Mouse (Mus musculus): Measurements from ENCODE around the gene Ap1g1. TPM values are rescaled to one million over a fixed set of nuclear protein-coding genes. Genes with fewer than 3 reads are reported as not detected.

Ap1g1 gene
- polyA plus RNA-seq (2012) = 0.16 and 0.26 TPM in 2 replicates

DNA sequence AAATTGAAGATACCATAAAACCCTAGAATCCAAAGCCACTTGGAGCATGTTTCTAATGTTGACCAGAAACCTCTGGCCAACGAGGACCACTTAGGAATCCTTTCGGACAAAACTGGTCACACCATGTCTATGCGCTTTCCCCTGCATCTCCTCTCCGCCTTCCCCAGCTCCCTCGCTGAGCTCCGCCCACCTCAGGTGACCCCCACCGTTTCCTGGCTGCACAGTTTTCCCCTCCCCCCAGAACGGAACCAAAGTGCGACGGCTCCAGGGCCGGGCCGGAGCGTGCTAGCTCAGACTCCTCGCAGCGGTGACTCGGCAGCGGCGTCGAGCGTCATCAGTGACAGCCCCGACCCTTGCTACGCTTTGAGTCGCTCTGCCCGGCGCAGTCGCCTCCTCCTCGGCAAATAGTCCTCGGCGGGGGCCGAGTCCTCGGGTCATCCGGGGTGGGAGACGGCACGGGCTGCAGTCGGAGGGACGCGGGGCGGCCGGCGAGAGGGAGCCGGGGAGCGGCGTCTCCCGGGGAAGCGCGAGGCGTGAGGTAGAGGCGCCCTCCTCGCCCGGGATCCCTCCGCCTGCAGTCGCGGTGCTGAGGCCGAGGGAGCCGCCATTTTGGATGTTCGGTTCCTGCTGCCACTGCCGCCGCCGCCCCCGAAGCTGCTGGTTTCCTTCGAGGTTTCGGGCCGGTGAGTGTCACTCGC is at the start of gene Ap1g1:
Gene Ap1g1, plus strand, starts transcription at position 275 of the 698 bp plus-strand sequence.
- Histone ChIP-seq H3K36me3 (ENCODE audit: control insufficient read depth) (no peaks in the 10 kb centered on the region; the same call in 1 of the 2 replicates), H3K4me3 (replicated peaks) (peak within 1 kb of the TSS; percentile 97), H3K9me3 (ENCODE audit: control insufficient read depth, low read length) (no peaks in the 10 kb centered on the region), H3K27me3 (ENCODE audit: control insufficient read depth) (peaks cover 30% of the 10 kb centered on the region), H3K4me1 (ENCODE audit: control insufficient read depth) (peaks cover 34% of the 10 kb centered on the region)
- TF ChIP-seq GATA1 (IDR thresholded peaks at IDR 0.05; ENCODE audit: low read length) (no peak), TAL1 (IDR thresholded peaks at IDR 0.05; ENCODE audit: low read length) (no peak)

DNA sequence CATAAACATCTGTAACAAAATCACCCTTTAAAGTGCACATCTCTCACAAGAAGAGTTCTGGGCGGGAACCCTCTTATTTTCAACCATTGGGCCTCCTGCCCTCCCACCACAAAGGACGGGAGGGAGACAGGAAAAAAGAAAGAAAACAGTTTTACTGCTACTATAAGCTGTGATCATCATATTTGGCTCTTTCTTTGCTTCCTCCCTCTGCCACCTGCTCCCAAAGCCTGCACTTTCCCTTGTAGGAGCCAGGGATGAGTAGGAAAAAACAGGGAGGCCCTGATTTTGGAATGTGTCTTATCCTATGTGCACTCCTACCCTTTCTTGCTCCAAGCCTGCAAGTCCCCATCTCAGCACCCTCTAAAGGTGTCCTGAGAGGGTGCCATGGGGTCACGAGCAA is 47.3 kb upstream of the Ap1g1 start:
- Histone ChIP-seq H3K4me3 (replicated peaks) (no peak overlapping the region), H3K27me3 (ENCODE audit: control insufficient read depth) (no peaks in the 10 kb centered on the region), H3K4me1 (ENCODE audit: control insufficient read depth) (peaks cover under 1% of the 10 kb centered on the region), H3K36me3 (ENCODE audit: control insufficient read depth) (peaks cover 61% of the 10 kb centered on the region), H3K9me3 (ENCODE audit: control insufficient read depth, low read length) (no peaks in the 10 kb centered on the region)
- no peak for TF ChIP-seq GATA1 (IDR thresholded peaks at IDR 0.05; ENCODE audit: low read length)
- TF ChIP-seq TAL1 (IDR thresholded peaks at IDR 0.05; ENCODE audit: low read length) = no peak

DNA sequence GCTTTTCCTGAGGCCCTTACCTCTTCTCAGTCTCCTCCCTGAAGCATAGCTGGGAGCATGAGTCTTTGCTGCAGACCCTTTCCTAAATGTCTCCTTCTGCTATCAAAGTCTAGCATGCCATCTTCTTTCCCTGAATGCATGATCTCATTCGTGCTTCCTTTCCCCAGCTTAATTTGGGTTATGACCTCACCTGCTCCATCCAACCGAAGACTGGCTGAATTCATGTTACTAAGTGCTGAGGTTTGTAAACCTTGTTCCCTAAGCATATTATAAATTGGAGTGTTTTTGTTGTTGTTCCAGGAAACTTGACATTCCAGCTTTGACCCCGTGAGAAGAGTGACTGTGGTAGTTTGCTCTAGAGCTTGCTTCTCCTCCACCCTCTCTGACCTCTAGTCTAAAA is 44.3 kb upstream of the Ap1g1 start:
- TF ChIP-seq TAL1 (IDR thresholded peaks at IDR 0.05; ENCODE audit: low read length) = no peak
- no peak for TF ChIP-seq GATA1 (IDR thresholded peaks at IDR 0.05; ENCODE audit: low read length)
- peaks cover 45% of the 10 kb centered on the region for H3K36me3 ChIP-seq (ENCODE audit: control insufficient read depth)
- no peaks in the 10 kb centered on the region for H3K9me3 ChIP-seq (ENCODE audit: control insufficient read depth, low read length)
- H3K4me1 ChIP-seq (ENCODE audit: control insufficient read depth) = peaks cover 18% of the 10 kb centered on the region
- H3K4me3 ChIP-seq (replicated peaks) = no peak overlapping the region
- no peaks in the 10 kb centered on the region for H3K27me3 ChIP-seq (ENCODE audit: control insufficient read depth)

DNA sequence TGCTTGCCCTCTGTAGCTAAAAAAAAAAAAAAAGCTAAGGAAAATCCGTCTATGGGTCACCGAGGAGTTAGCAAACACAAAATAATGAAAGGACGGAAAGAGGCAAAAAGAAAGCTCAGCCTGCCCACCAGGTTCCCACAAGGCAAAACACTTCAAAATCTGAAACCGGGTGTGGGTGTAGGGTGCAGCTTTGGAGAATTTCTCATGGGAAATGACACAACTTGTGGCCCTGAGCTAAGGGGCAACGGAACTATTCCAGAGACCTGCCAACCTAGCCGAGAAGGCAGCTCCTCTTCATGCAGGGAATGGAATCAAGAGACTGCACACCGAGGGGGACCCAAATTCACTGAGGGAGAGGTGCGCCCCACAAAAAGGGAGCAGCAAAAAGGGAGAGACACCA is 41.5 kb upstream of the Ap1g1 start:
- H3K36me3 ChIP-seq (ENCODE audit: control insufficient read depth) = peaks cover 34% of the 10 kb centered on the region
- H3K4me3 ChIP-seq (replicated peaks) = peak overlapping the region; percentile 97
- H3K9me3 ChIP-seq (ENCODE audit: control insufficient read depth, low read length) = no peaks in the 10 kb centered on the region
- peaks cover 18% of the 10 kb centered on the region for H3K4me1 ChIP-seq (ENCODE audit: control insufficient read depth)
- H3K27me3 ChIP-seq (ENCODE audit: control insufficient read depth) = no peaks in the 10 kb centered on the region
- no peak for TF ChIP-seq GATA1 (IDR thresholded peaks at IDR 0.05; ENCODE audit: low read length)
- no peak for TF ChIP-seq TAL1 (IDR thresholded peaks at IDR 0.05; ENCODE audit: low read length)

DNA sequence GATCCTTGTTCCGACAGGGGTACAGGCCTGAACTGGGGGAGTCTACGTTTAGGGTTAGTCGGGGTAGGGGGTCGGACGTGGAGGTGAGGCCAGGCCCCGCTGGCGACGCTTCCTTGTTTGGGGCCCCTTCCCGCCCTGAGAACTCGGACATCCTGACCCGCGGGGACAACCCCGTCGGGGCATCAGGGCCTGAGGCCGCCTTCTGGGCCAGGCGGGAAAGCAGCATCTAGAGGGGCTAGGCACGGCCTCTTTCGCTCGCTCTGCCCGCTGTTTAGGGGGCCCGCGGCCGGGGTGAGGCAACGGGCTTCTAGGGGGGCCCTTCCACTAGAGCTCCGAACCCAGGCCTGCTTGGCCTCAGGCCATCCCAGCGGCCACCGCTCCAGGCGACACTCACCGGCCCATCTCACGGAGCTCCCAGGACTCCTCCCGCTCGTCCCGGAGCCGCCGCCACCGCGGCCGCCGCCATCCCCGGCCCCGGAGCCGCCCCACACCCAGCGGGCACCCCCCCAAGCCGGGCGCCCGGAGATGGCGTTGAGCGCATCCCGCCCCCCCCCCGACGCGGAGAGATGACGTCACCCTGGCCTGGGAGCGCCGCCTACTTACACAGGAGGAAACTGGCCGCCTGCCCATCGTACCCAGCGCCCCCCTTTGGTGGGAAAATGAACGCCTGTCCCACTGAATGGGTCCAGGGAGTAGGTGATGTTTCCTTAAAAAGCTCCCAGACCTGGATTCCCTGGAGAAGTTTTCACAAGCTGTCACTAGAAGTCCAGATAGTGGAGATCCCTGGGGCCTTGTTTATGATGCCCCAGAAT is 40.9 kb upstream of the Ap1g1 start, which contains the start of gene Atxn1l:
Gene Atxn1l, minus strand, starts transcription at position 503 of the 812 bp plus-strand sequence.
- H3K4me1 ChIP-seq (ENCODE audit: control insufficient read depth) = peaks cover 18% of the 10 kb centered on the region
- peaks cover 28% of the 10 kb centered on the region for H3K36me3 ChIP-seq (ENCODE audit: control insufficient read depth)
- H3K9me3 ChIP-seq (ENCODE audit: control insufficient read depth, low read length) = no peaks in the 10 kb centered on the region
- no peaks in the 10 kb centered on the region for H3K27me3 ChIP-seq (ENCODE audit: control insufficient read depth)
- H3K4me3 ChIP-seq (replicated peaks) = peak within 1 kb of the TSS; percentile 97
- no peak for TF ChIP-seq GATA1 (IDR thresholded peaks at IDR 0.05; ENCODE audit: low read length)
- no peak for TF ChIP-seq TAL1 (IDR thresholded peaks at IDR 0.05; ENCODE audit: low read length)

DNA sequence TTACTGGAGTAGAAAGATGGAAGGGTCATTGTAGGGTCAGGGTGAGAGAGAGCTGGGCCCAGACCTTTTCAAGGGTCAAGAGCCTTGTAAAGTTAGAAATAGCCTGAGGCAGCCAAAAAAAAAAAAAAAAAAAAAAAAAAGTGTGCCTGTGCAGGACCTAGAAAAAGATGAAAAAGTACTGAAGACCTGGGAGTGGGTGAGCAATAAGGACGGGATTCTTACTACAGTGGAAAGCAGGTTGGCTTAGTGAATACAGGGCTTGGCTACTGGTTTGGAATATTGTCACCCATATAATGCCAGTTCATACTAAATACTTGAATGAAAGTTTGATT is 40.3 kb upstream of the Ap1g1 start:
- peaks cover 22% of the 10 kb centered on the region for H3K36me3 ChIP-seq (ENCODE audit: control insufficient read depth)
- peak overlapping the region; percentile 97 for H3K4me3 ChIP-seq (replicated peaks)
- no peak for TF ChIP-seq GATA1 (IDR thresholded peaks at IDR 0.05; ENCODE audit: low read length)
- no peak for TF ChIP-seq TAL1 (IDR thresholded peaks at IDR 0.05; ENCODE audit: low read length)
- H3K9me3 ChIP-seq (ENCODE audit: control insufficient read depth, low read length) = no peaks in the 10 kb centered on the region
- H3K4me1 ChIP-seq (ENCODE audit: control insufficient read depth) = peaks cover 18% of the 10 kb centered on the region
- H3K27me3 ChIP-seq (ENCODE audit: control insufficient read depth) = no peaks in the 10 kb centered on the region

DNA sequence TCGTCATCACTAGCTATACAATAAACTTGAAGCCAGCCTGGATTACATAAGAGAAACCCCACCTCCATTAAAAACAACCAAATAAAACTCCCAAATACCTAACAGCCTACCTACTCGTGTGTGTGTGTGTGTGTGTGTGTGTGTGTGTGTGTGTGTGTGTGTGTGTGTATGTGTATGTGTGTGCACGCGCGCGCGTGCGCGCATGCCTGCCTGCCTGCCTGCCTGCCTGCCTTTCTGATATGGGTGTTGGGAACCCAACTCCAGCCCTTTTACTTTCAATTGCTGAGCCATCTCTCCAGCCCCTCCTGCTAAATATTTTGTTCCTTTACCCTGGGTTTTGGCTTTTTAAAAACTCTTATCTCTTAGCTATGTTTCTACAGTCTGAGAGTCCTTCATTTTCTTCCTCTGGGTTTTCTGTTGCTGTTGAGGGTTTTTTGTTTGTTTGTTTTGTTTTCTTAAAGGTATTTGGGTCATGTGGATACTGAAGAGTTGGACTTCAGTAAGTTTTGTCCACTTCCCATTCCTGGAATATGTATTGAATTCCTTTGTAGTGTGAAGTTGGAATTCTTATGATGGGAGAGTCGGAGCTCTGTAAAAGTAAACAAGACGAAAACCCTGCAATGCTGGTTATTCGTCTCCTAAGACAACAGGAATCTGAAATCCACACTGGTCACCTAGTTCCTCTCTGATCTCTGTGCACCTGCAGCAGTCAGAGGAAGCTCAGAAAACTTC is 30.7 kb upstream of the Ap1g1 start:
- H3K4me1 ChIP-seq (ENCODE audit: control insufficient read depth) = no peaks in the 10 kb centered on the region
- TF ChIP-seq GATA1 (IDR thresholded peaks at IDR 0.05; ENCODE audit: low read length) (no peak), TAL1 (IDR thresholded peaks at IDR 0.05; ENCODE audit: low read length) (no peak)
- H3K4me3 ChIP-seq (replicated peaks) = no peak overlapping the region
- no peaks in the 10 kb centered on the region for H3K36me3 ChIP-seq (ENCODE audit: control insufficient read depth)
- no peaks in the 10 kb centered on the region for H3K9me3 ChIP-seq (ENCODE audit: control insufficient read depth, low read length)
- H3K27me3 ChIP-seq (ENCODE audit: control insufficient read depth) = no peaks in the 10 kb centered on the region; the same call in 1 of the 2 replicates

DNA sequence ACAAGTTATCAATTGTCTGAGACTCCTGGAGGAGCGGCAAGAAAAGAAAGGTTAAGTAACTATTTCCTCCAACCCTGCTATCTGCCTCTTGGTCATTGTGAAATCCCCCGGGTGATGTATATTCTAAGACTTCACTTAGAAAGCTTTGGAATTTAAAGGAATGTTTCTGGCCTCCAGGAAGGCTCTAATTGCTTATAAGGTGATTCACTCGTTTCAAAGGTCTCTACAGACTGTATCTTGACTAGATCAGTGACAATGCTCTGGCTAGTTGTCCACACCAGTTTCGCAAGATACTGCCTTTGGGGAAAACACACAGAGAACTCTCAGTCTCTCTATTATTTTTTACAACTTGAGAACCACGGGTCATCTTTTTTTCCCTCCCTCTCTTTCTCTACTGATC is 28.1 kb upstream of the Ap1g1 start:
- no peak for TF ChIP-seq TAL1 (IDR thresholded peaks at IDR 0.05; ENCODE audit: low read length)
- no peak for TF ChIP-seq GATA1 (IDR thresholded peaks at IDR 0.05; ENCODE audit: low read length)
- Histone ChIP-seq H3K4me3 (replicated peaks) (no peak overlapping the region), H3K4me1 (ENCODE audit: control insufficient read depth) (no peaks in the 10 kb centered on the region), H3K27me3 (ENCODE audit: control insufficient read depth) (no peaks in the 10 kb centered on the region; the same call in 1 of the 2 replicates), H3K36me3 (ENCODE audit: control insufficient read depth) (no peaks in the 10 kb centered on the region), H3K9me3 (ENCODE audit: control insufficient read depth, low read length) (no peaks in the 10 kb centered on the region)

DNA sequence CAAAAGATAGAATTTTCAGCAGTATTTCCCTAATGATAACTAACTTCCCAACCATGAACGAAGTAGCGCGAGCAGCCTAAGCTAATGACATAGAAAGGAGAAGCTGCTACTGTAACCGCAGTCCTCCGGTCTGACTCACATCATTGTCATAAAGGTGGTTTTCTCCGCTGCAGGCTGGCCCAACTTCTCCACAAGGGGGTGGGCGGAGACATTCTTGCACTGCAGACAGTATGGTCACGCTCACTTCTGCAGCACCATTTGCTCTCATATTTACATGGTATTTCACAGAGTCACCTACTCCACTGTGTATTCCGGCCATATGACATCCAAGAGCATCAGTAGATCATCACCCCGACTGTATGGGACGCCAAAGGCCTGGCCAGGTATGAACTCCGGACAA is 27.7 kb upstream of the Ap1g1 start:
- Histone ChIP-seq H3K36me3 (ENCODE audit: control insufficient read depth) (no peaks in the 10 kb centered on the region), H3K4me3 (replicated peaks) (no peak overlapping the region), H3K27me3 (ENCODE audit: control insufficient read depth) (no peaks in the 10 kb centered on the region; the same call in 1 of the 2 replicates), H3K4me1 (ENCODE audit: control insufficient read depth) (no peaks in the 10 kb centered on the region), H3K9me3 (ENCODE audit: control insufficient read depth, low read length) (no peaks in the 10 kb centered on the region)
- no peak for TF ChIP-seq TAL1 (IDR thresholded peaks at IDR 0.05; ENCODE audit: low read length)
- no peak for TF ChIP-seq GATA1 (IDR thresholded peaks at IDR 0.05; ENCODE audit: low read length)

All from erythroblast, embryonic 14.5 days (primary cell).